Mouse (Mus musculus) midbrain, embryonic 11.5 days (tissue): ENCODE data around the gene Mkrn1. TPM values are rescaled to one million over a fixed set of nuclear protein-coding genes. Genes with fewer than 3 reads are reported as not detected.

ENCODE experiments used
- ATAC-seq: fragments of 200-750 bp; cut with Nextera tagmentation; 2 replicates; pipeline ENCODE4 v1.8.0; 2017; ENCODE audit warnings: moderate TSS enrichment, moderate library complexity; ENCODE audit not compliant: low FRiP score
- DNase-seq: peaks from one replicate; pipeline ENCODE4 v3.0.0; 2015; ENCODE audit warnings: low spot score; ENCODE audit errors: missing footprints
- H3K27ac ChIP-seq: fragments of 300-500 bp; sonication (generic); 2 replicates; pipeline ENCODE4 v1.5.1; 2014; ENCODE audit warnings: low read depth, low read length
- H3K27me3 ChIP-seq: fragments of 300-500 bp; sonication (generic); 2 replicates; pipeline ENCODE4 v1.6.1; 2014; ENCODE audit warnings: mild to moderate bottlenecking, low read length, moderate library complexity, mixed read lengths; ENCODE audit not compliant: control insufficient read depth, insufficient read depth
- H3K36me3 ChIP-seq: fragments of 300-500 bp; sonication (generic); 2 replicates; pipeline ENCODE4 v1.6.1; 2014; ENCODE audit warnings: mild to moderate bottlenecking, low read length, moderate library complexity, mixed read lengths; ENCODE audit not compliant: control insufficient read depth, insufficient read depth
- H3K4me1 ChIP-seq: fragments of 300-500 bp; sonication (generic); 2 replicates; pipeline ENCODE4 v1.6.1; 2014; ENCODE audit warnings: low read length; ENCODE audit not compliant: control insufficient read depth, insufficient read depth
- H3K4me2 ChIP-seq: fragments of 300-500 bp; sonication (generic); 2 replicates; pipeline ENCODE4 v1.6.1; 2014; ENCODE audit warnings: mild to moderate bottlenecking, moderate library complexity
- H3K4me3 ChIP-seq: fragments of 300-500 bp; sonication (generic); 2 replicates; pipeline ENCODE4 v1.5.1; 2014; ENCODE audit warnings: low read depth, low read length
- H3K9ac ChIP-seq: fragments of 300-500 bp; sonication (generic); 2 replicates; pipeline ENCODE4 v1.6.1; 2014; ENCODE audit warnings: low read length
- H3K9me3 ChIP-seq: fragments of 300-500 bp; sonication (generic); 2 replicates; pipeline ENCODE4 v1.6.1; 2016; ENCODE audit warnings: low read length; ENCODE audit not compliant: control insufficient read depth
- WGBS: fragments of 180-500 bp; shearing (Covaris S2); extraction: QIAGEN DNeasy Blood & Tissue Kit; methylation state at CpG from one replicate; pipeline ENCODE4 v1.1.7; 2014; 5-methylcytosine and 5-hydroxymethylcytosine counted together
- polyA plus RNA-seq: library from polyadenylated mRNA; unstranded; fragments of >200 nt; fragmentation: Nextera tagmentation; extraction: Ambion mirVana; gene quantifications from 2 replicates; pipeline ENCODE4 v1.2.1, GENCODE M21; 2014

Mkrn1 gene
- polyA plus RNA-seq, 1 experiment from 2014 or later, result 131 TPM

GRCm38 (mm10) chr6:39398342-39398741 lies 21.9 kb downstream of the Mkrn1 start:
- no peak for ATAC-seq
- Histone ChIP-seq H3K9ac (no peak overlapping the region), H3K36me3 (no peaks in the 10 kb centered on the region), H3K4me1 (no peaks in the 10 kb centered on the region), H3K27ac (no peak overlapping the region), H3K27me3 (no peaks in the 10 kb centered on the region), H3K9me3 (no peaks in the 10 kb centered on the region), H3K4me2 (no peak overlapping the region), H3K4me3 (no peak overlapping the region)
- 92% methylated on average over 9 of the region's 9 CpGs for WGBS
- no peak for DNase-seq

- DNase-seq (no peak), ATAC-seq (no peak)
- Histone ChIP-seq H3K27me3 (no peaks in the 10 kb centered on the region), H3K4me1 (no peaks in the 10 kb centered on the region), H3K4me3 (no peak overlapping the region), H3K4me2 (no peak overlapping the region), H3K9me3 (no peaks in the 10 kb centered on the region), H3K27ac (no peak overlapping the region), H3K36me3 (no peaks in the 10 kb centered on the region), H3K9ac (no peak overlapping the region)
- WGBS, result 94% methylated on average over 6 of the region's 6 CpGs
Measured at GRCm38 (mm10) chr6:39397046-39397445, 23.2 kb downstream of the Mkrn1 start.

DNA sequence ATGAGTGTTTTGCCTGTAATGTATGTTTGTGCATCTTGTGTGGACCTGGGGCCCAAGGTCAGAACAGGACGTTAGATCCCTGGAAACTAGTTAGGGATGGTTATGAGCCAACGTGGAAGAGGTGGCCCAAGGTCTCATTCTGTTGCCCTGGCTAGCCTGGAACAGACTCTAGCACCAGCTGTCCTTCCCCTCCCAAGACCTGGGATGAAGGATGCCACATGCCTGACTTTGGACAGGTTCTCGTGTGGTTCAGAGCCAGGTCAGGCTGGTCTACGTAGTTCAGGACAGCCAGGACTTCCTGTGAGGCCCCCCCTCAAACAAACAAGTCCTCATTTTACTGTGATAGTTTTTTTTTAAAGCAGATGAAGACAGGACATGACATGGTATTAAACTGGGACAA lies 24.3 kb downstream of the Mkrn1 start:
- H3K9me3 ChIP-seq, result no peaks in the 10 kb centered on the region
- no peak overlapping the region for H3K9ac ChIP-seq
- DNase-seq (no peak), ATAC-seq (no peak)
- no peak overlapping the region for H3K4me2 ChIP-seq
- no peak overlapping the region for H3K27ac ChIP-seq
- H3K36me3 ChIP-seq, result no peaks in the 10 kb centered on the region
- no peak overlapping the region for H3K4me3 ChIP-seq
- H3K27me3 ChIP-seq, result no peaks in the 10 kb centered on the region
- 87% methylated on average over 4 of the region's 4 CpGs for WGBS
- no peaks in the 10 kb centered on the region for H3K4me1 ChIP-seq

GRCm38 (mm10) chr6:39395471-39395870 lies 24.8 kb downstream of the Mkrn1 start:
- Histone ChIP-seq H3K27ac (no peak overlapping the region), H3K27me3 (no peaks in the 10 kb centered on the region), H3K4me1 (no peaks in the 10 kb centered on the region), H3K4me2 (no peak overlapping the region), H3K9me3 (no peaks in the 10 kb centered on the region), H3K9ac (no peak overlapping the region), H3K4me3 (no peak overlapping the region), H3K36me3 (no peaks in the 10 kb centered on the region)
- DNase-seq (no peak), ATAC-seq (no peak)
- 80% methylated on average over 4 of the region's 4 CpGs for WGBS

- no peak for ATAC-seq
- H3K4me2 ChIP-seq, result no peak overlapping the region
- WGBS, result 88% methylated on average over 2 of the region's 2 CpGs
Measured at GRCm38 (mm10) chr6:39389988-39390387, 30.3 kb downstream of the Mkrn1 start.

DNA sequence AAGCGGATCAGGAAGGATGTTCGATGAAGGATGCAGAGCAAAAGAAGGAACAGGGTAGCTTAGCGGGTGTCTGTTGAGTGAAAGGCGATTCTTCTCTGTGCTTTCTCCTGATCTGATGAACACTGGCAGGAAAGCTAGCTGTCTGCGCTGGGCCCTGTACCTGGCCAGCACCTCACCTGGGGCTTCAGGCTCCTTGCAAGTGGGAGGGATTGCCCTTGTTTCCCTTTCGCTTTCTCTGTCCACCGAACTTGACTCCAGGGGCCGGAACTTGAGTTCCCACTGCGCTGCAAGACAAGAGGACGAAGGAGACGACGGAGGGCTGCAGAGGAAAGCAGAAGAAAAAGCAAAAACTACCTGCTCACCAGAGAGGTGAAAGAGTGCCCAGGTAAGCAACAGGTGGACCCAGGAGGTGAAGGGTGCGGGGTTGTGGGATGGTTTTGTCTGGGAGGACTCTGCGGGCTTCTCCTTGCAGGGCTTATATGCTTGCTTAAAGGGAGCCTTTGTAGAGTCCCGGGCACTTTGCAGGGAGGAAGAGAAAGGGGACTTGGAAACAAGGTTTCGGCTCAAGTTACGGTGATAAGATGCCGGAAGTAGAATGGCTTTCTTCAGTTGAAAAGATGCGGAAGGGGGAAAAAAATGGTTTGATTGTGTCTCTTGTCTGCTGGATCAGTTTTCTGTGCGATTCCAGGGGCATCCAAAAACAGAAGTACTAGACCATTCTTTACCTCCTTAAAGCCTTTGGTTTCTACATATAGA lies 39.0 kb downstream of the Mkrn1 start, which contains the start of gene Rab19:
Gene Rab19 (plus strand): TSS at position 51 of the 756 bp plus-strand sequence.
- peak within 1 kb of the TSS; percentile 39 for H3K4me2 ChIP-seq
- 4% methylated on average over 20 of the region's 20 CpGs for WGBS
- no peak within 1 kb of the TSS for H3K27ac ChIP-seq
- no peaks in the 10 kb centered on the region for H3K9me3 ChIP-seq
- no peaks in the 10 kb centered on the region for H3K36me3 ChIP-seq
- ATAC-seq (no peak), DNase-seq (peak; percentile 91)
- peaks cover 6% of the 10 kb centered on the region for H3K27me3 ChIP-seq
- H3K4me1 ChIP-seq, result peaks cover 14% of the 10 kb centered on the region
- peak within 1 kb of the TSS; percentile 18 for H3K4me3 ChIP-seq
- H3K9ac ChIP-seq, result peak within 1 kb of the TSS; percentile 9; the same call in 1 of the 2 replicates

More at GRCm38 (mm10) chr6:39389988-39390387, 30.3 kb downstream of the Mkrn1 start:
- Histone ChIP-seq H3K9ac (no peak overlapping the region), H3K9me3 (no peaks in the 10 kb centered on the region), H3K4me3 (no peak overlapping the region), H3K27ac (no peak overlapping the region), H3K4me1 (no peaks in the 10 kb centered on the region), H3K27me3 (no peaks in the 10 kb centered on the region), H3K36me3 (no peaks in the 10 kb centered on the region)
- no peak for DNase-seq

- Histone ChIP-seq H3K4me3 (no peak overlapping the region), H3K27ac (no peak overlapping the region), H3K4me1 (peaks cover 14% of the 10 kb centered on the region), H3K27me3 (peaks cover 6% of the 10 kb centered on the region), H3K9me3 (no peaks in the 10 kb centered on the region), H3K9ac (no peak overlapping the region), H3K36me3 (no peaks in the 10 kb centered on the region), H3K4me2 (no peak overlapping the region)
- no peak for ATAC-seq
- DNase-seq, result no peak
- WGBS, result 85% methylated on average over 3 of the region's 3 CpGs
Measured at GRCm38 (mm10) chr6:39380276-39380675, 40.0 kb downstream of the Mkrn1 start.

DNA sequence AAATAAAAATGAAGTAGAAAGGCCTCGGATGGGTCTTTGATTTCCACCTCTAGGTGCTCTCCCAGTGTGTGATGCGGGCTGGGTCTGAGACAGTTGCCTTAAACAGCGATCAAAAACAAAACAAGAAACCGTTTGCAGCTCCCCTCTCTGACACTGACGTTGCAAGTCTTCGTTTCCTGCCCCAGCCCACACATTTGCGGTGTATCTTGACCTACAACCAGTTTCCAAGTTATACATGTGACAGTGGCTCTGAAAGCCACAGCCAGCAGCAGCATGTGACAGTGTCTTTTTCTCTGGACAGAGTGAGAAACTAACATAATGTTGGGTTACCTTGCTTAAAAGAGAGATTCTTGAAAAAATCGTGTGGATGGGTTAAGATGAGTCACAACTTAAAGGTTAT lies 40.5 kb downstream of the Mkrn1 start:
- Histone ChIP-seq H3K4me1 (peaks cover 14% of the 10 kb centered on the region), H3K36me3 (no peaks in the 10 kb centered on the region), H3K9me3 (no peaks in the 10 kb centered on the region), H3K27me3 (peaks cover 6% of the 10 kb centered on the region), H3K27ac (no peak overlapping the region), H3K4me3 (no peak overlapping the region), H3K4me2 (no peak overlapping the region), H3K9ac (no peak overlapping the region)
- no peak for DNase-seq
- 76% methylated on average over 8 of the region's 8 CpGs for WGBS
- ATAC-seq, result no peak

DNA sequence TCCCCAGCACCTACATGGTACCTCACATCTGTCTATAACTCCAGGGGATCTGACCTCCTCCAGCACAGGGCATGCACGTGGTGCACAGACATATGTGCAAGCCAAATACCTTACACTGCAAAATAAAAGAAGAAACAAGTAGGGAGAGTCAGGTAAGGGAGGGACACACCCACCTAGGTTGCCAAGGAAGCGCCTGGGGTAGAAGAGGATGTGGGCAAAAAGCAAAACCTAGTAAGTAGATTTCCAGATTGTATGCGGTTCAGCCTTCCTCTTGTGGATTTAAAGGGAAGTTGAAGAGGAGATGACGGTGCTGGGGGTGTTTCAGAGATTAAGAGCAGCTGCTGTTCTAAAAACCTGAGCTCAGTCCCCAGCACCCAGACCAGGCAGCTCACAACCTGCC lies 41.0 kb downstream of the Mkrn1 start:
- Histone ChIP-seq H3K4me2 (no peak overlapping the region), H3K27me3 (peaks cover 6% of the 10 kb centered on the region), H3K4me1 (peaks cover 14% of the 10 kb centered on the region), H3K9me3 (no peaks in the 10 kb centered on the region), H3K36me3 (no peaks in the 10 kb centered on the region), H3K9ac (no peak overlapping the region), H3K4me3 (no peak overlapping the region), H3K27ac (no peak overlapping the region)
- ATAC-seq, result no peak
- DNase-seq, result no peak
- 70% methylated on average over 4 of the region's 4 CpGs for WGBS
